Mouse (Mus musculus) megakaryocyte, adult 5-6 weeks (primary cell): ENCODE results near the gene Ubac2. TPM values are rescaled to one million over a fixed set of nuclear protein-coding genes. Genes with fewer than 3 reads are reported as not detected.

ENCODE experiments used
- ATAC-seq: 2 replicates; pipeline ENCODE4 v1.8.0; 2016; ENCODE audit warnings: mild to moderate bottlenecking, inconsistent platforms; ENCODE audit not compliant: poor library complexity, severe bottlenecking
- total RNA-seq, 2 experiments: library from RNA; stranded (forward) in 1 of 2; stranded (reverse) in 1 of 2; fragments of 153-499, 151-499 nt in 1 of 2; fragments of 221-1000, 200-1000 nt in 1 of 2; gene quantifications; 2 replicates each; pipeline versions ENCODE4 v1.2.3 to v1.2.4; 2015 to 2017

Gene Ubac2
- total RNA-seq, 2 experiments from 2014 or later = 19.3 to 34.2 TPM

DNA sequence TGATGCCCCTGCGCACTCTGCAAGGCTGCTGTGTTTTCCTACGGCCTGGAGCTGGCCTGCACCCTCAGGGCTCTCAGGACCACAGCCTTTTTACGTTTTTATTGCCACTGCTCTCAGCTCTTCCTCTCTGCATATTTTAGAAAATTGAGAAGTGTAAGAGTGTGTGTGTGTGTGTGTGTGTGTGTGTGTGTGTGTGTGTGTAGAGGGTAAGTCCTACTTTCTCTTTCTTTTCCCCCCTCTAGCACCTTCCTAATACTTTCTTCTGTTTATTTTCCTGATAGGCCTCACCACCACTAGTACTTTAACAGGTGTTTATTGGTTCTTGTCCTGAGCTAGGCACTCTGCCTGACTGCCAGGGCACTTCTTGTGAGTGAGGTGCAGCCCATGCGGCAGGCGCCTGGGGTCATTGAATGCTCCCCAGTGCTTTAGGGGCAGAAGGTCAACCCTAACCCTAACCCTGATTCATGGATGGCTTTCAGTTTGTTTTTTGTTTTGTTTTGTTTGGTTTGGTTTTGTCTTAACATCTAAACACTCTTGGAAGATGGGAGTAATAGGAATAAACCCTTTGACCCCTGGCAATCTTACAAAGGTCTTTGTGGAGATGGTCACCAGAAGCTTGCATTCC lies 16.2 kb downstream of the Ubac2 start:
- ATAC-seq = 0 out of 2 replicates have a peak, but pooled peaks have one; percentile 9

GRCm38 (mm10) chr14:121895316-121895715 lies 16.9 kb downstream of the Ubac2 start:
- ATAC-seq = peak; percentile 13; the same call in 1 of the 2 replicates

GRCm38 (mm10) chr14:121896126-121897090 lies 18.0 kb downstream of the Ubac2 start:
- ATAC-seq = no peak

- ATAC-seq = no peak
These were observed 19.4 kb downstream of the Ubac2 start for GRCm38 (mm10) chr14:121897773-121898172.

DNA sequence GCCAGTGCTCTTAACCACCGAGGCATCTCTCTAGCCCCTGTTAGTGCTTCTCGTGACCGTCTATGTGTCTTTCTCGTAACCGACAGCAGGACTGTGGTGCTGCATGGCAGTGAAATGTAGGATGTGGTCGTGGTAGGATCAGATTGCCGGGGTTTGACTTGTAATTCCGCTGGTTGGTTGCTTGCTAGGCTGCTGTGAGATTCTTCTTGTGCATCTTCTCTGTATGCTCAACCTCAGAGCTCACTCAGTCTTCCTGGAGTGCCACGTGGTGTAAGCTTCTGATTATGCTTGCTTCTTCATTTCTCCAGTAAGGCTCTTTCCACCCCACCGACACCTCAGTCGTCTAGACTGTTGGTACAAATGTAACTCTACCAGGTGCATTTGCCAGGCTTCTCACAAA lies 20.1 kb downstream of the Ubac2 start:
- peak; percentile 53 for ATAC-seq

GRCm38 (mm10) chr14:121899071-121899470 lies 20.7 kb downstream of the Ubac2 start:
- ATAC-seq = no peak

DNA sequence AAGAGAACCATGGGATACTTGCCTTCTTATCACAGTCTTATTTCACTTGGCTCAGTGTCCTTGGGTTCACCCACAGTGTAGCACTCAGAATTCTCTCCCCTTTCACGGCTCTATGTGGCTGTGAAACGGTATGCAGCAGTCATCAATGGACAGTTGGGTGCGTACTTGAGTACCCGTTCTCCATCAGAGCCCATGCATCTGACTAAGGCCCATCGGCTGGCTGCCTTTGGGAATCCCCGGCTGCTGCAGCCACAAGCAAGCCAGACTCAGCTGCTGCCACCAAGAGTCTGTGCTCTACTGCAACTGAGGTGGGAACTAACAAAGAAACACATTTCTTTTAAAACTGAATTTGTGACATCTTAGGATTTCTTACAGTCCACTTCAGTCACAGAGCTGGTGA lies 23.1 kb downstream of the Ubac2 start:
- ATAC-seq = no peak

DNA sequence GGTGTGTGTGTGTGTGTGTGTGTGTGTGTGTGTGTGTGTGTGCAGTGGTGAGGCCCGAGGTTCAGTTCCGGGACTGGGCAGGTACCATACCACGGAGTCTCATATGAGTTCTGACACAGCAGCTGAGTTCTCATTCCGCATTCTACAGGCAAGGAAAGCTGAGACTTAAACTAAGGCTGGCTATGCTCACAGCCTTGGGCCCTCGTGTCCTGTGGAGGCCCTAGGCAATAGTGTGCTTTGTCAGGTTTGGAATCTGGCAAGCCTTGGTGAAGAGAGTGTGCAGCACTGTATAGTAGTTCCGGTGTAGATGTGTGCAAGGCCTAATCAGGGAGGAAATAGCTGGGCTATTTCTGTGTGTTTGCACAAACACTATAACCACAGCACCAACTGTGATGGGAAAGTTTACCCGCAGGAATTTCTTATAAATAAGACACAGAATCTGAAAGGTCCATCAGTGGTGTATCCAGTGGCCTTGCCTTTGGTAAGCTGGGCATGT lies 25.0 kb downstream of the Ubac2 start:
- ATAC-seq = no peak

DNA sequence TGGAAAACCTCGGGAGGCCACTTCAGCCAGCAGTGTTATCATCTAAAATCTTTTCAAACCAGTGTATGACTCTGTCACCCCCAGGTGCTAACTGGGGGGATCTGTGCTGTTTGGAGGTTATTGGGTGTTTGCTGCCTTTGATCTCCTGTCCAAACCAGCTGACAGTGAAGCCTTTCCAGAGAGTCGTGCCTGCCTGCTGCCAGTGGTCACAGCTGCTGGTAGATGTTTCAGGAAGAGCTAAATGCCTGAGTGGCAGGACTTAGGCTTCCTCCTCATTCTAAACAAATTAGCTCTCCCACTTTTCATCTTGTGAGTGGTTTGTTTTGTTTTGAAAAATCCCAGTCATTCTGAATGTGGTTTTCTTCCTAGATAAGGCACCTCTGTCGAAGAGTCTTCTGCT lies 26.3 kb downstream of the Ubac2 start:
- ATAC-seq = no peak

DNA sequence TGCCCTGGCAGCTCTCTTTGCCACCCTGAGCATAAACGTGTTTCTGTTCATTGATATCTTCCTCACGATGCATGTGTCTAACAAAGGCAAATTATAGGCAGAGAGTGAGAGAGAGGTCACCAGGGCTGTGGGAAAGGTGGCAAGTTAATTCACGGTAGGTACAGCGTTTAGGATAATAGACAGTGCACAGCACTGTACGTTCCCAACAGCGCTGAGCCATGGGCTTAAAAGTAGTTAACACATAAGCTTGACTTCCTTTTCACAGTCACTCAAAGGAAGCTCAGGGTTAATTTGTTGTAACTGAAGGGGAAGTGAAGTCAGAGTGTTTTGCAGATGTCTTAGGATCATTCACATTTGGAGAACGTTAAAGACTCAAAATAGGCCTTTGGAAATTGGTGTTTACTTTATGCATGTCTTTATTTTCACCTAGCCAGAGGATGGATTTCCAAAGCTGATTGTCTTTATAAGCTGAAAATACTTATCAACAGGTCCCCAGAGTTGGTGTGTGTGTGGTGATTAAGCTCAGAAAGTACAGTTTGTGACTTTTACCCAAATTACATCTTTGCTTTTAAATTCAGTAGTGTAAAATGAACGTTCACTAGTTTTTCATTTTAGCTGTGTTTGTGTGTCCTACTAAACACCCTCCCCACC lies 28.0 kb downstream of the Ubac2 start:
- peak; percentile 80 for ATAC-seq

GRCm38 (mm10) chr14:121906992-121907681 lies 28.7 kb downstream of the Ubac2 start:
- ATAC-seq = peak; percentile 55; the same call in 1 of the 2 replicates

DNA sequence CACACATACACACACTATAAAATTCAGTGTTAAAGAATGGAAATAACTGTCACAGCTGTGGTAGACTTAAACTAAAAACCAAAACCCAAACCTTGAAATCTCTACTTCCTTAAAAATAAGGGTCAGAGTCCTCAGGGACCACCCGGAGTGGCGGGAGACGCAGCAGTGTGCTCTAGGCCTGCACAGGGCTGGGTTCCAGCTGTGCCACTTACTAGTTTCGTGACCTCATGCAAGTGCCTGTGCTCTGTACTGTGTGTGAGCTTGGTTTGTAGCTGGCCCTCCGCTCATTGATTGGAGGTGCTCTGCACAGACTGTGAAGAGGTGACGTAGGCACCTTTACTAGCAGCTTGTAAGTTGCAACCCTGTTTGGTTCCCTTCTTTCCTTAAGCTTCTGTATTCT lies 31.4 kb downstream of the Ubac2 start:
- ATAC-seq = no peak

DNA sequence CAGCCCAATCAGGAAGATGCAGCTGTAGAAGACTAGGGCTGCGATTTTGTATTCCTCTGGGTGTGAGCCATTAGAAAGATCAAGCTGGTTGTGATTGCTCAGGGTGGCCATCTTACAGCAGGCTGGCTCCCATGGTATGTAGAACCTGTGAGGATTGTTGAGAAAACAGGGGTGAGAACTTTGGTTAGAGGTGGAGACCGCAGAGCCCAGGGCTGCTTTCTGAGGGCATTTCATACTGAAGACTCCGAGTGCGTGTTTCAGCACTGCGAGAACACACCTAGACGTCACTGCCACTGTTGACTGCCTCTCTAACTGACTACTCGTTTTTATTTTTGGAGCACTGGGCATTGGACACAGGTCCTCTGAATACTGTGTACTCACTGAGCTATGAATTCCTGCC lies 34.1 kb downstream of the Ubac2 start:
- no peak for ATAC-seq

DNA sequence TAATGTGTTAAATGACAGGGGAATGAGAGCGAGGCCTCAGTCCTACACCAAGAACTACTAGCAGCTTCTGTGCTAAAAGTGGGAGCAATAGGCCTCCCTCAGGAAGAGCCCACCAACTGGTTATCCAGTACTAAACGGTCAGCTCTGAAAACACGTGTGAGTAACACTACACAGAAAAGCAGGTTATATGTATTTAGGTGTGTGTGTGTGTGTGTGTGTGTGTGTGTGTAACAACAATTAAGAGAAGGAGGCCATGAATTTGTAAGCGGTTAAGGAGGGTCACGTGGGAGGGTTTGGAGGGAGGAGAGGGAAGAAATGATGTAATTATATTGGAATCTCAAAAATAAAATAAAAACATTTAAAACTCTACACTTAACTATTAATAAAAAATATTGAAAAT lies 36.7 kb downstream of the Ubac2 start:
- ATAC-seq = no peak

DNA sequence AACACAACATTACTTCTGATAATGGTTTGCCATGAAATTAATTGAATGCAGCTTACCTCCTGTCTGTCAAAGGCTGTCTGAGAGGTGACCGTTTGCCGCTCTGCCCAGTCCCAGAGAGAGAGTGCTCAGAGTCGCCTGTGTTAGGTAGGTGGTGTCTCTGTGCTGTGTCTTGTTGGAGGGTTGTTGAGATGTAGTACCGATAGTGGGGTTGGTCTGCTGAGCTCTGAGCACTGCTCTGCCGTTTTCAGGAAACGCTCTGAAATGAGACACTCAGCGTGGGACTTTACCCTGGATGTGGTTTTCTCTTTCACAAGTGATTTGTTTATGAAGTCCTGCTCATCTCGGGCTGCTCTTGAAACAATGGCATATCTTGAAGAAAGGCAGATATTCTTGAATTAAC lies 37.2 kb downstream of the Ubac2 start, which contains the start of gene Gpr18:
Gene Gpr18 (minus strand): TSS at position 161 of the 400 bp plus-strand sequence.
- ATAC-seq = peak; percentile 64

- peak; percentile 65 for ATAC-seq
These were observed 38.1 kb downstream of the Ubac2 start for GRCm38 (mm10) chr14:121916311-121917094.

- ATAC-seq = no peak
These were observed 39.8 kb downstream of the Ubac2 start for GRCm38 (mm10) chr14:121918266-121918665.

- ATAC-seq = 0 out of 2 replicates have a peak, but pooled peaks have one; percentile 31
These were observed 41.3 kb downstream of the Ubac2 start for GRCm38 (mm10) chr14:121919752-121920151.

DNA sequence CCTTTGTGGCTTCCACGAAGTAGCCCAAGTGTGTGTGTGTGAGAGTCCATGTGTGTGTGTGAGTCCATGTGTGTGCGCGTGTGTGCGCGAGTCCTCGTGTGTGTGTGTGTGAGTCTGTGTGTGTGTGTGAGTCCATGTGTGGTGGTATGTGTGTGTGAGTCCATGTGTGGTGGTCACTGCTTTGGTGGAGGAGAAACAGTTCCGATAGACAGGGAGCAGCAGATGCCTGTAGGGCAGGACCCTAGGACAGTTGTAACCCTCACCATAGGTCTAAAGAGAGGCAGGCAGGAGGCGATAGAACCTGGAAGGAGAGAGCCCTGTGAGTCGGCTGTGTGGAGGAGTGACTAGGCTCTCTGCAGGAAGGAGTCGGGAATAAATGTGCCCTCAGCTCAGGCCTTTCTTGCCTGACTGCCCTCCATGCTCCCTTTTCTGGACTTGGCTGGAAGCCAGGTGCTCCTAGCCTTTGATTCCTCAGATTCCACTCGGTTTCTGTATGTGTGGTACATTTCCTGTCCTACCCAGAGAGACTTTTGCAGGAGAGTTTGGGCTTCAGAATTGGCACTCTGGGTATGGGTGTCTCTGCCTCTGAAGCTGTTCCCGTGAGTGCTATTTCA lies 42.2 kb downstream of the Ubac2 start:
- ATAC-seq = no peak
